Mouse (Mus musculus): ENCODE measurements at regions not wholly inside any gene's neighbourhood (a gene's known extent, or its start where the extent isn't known, plus 50 kb on each side); places are given as distances from the start of the nearest gene placed in this dataset.

GRCm38 (mm10) chr6:10354135-10354534 lies 1405.9 kb downstream of the Nxph1 start:
- ATAC-seq (ENCODE audit: low TSS enrichment) = no peak

DNA sequence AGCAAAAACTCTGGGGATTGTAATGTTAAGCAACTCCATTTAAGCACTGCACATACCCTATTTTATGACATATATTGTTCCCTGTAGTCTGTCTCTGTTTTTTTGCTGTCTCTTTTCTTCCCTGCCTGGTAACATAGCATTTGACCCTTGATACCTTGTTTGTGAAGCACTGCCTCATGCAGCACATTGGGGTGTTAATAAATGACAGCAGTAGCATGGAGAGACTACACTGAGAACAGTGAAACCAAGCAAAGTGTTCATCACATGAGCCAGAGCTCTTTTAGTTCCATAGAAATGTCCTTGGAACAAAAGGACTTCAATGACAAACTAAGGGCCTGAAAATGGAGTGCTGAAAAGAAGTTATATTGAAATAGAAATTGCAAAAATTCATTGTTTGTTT lies 1416.9 kb downstream of the Nxph1 start:
- no peak for ATAC-seq (ENCODE audit: low TSS enrichment)

DNA sequence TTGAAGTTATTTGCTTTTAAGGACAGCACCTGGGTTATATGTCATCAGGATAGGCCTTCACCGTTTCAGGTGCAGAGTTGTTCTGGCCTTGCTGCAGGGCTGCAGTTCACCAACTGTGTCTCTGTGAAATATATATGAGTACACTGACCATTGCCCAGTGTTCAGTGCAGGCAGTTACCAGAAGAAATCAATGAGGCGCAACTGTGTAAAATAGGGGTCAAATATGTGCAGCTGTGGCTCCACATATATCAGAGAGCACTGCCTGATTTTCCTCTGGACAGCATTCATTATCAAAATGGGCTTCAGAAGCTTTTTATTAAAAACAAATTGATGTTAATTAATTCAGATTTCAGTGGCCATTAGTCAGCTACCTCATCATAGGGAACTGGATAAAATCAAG lies 1426.2 kb downstream of the Nxph1 start:
- ATAC-seq (ENCODE audit: low TSS enrichment) = no peak

DNA sequence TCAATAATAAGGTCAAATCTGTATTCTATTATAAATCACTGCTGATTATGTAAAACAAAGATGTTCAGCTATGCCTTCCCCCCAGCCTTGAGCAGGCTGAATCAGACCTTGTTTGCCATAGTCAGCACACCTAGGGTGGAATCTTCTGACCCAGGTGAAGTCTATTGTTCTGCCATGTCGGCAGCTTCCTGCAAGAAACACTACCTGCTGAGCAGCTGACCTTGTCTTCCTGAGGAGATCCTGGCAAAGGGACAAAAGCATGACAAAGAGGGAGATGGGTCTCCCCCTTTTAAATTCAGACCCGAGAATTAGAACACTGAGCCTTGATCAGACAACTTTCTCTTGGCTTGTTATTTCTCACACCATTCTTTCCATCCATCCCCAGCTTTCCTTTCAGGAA lies 1476.4 kb downstream of the Nxph1 start:
- ATAC-seq (ENCODE audit: low TSS enrichment) = no peak

- no peak for ATAC-seq (ENCODE audit: low TSS enrichment)
Measured at GRCm38 (mm10) chr6:10425506-10425905, 1477.3 kb downstream of the Nxph1 start.

GRCm38 (mm10) chr6:10443206-10443605 lies 1464.1 kb downstream of the Ndufa4 start:
- peak; percentile 91 for ATAC-seq (ENCODE audit: low TSS enrichment)

- no peak for ATAC-seq (ENCODE audit: low TSS enrichment)
Measured at GRCm38 (mm10) chr6:10456044-10456443, 1451.3 kb downstream of the Ndufa4 start.

- ATAC-seq (ENCODE audit: low TSS enrichment) = no peak
Measured at GRCm38 (mm10) chr6:10468967-10469366, 1438.3 kb downstream of the Ndufa4 start.
